Mouse (Mus musculus): ENCODE data around the gene Cped1.

Gene Cped1

GRCm38 (mm10) chr6:21985732-21986540 is at the start of gene Cped1:
Gene Cped1 (plus strand): TSS chr6:21985916.
- no peak for DNase-seq (ENCODE audit: extremely low read depth, low read depth)

GRCm38 (mm10) chr6:21937981-21938635 is 47.6 kb upstream of the Cped1 start:
- no peak for DNase-seq (ENCODE audit: extremely low read depth, low read depth)

- peak; percentile 96 for DNase-seq (ENCODE audit: extremely low read depth, low read depth)
Measured at GRCm38 (mm10) chr6:21949226-21949731, 36.4 kb upstream of the Cped1 start, which contains the start of gene Ing3. Gene Ing3 (plus strand): TSS chr6:21949571.

GRCm38 (mm10) chr6:21949771-21950448 is 35.8 kb upstream of the Cped1 start:
- DNase-seq (ENCODE audit: extremely low read depth, low read depth), result peak; percentile 79

GRCm38 (mm10) chr6:21950676-21951075 is 35.0 kb upstream of the Cped1 start:
- no peak for DNase-seq (ENCODE audit: extremely low read depth, low read depth)

- DNase-seq (ENCODE audit: extremely low read depth, low read depth), result no peak
Measured at GRCm38 (mm10) chr6:21955468-21955867, 30.2 kb upstream of the Cped1 start.

GRCm38 (mm10) chr6:21958922-21959321 is 26.8 kb upstream of the Cped1 start:
- DNase-seq (ENCODE audit: extremely low read depth, low read depth), result no peak

GRCm38 (mm10) chr6:21959909-21960308 is 25.8 kb upstream of the Cped1 start:
- no peak for DNase-seq (ENCODE audit: extremely low read depth, low read depth)

GRCm38 (mm10) chr6:21977532-21977931 is 8.2 kb upstream of the Cped1 start:
- no peak for DNase-seq (ENCODE audit: extremely low read depth, low read depth)

GRCm38 (mm10) chr6:21981114-21981513 is 4.6 kb upstream of the Cped1 start:
- DNase-seq (ENCODE audit: extremely low read depth, low read depth), result no peak

- peak; percentile 11 for DNase-seq (ENCODE audit: extremely low read depth, low read depth)
Measured at GRCm38 (mm10) chr6:21984990-21985731, 555 bp upstream of the Cped1 start.

- DNase-seq (ENCODE audit: extremely low read depth, low read depth), result no peak
Measured at GRCm38 (mm10) chr6:21986660-21987331, 1.1 kb downstream of the Cped1 start.

GRCm38 (mm10) chr6:21987554-21987953 is 1.8 kb downstream of the Cped1 start:
- no peak for DNase-seq (ENCODE audit: extremely low read depth, low read depth)

GRCm38 (mm10) chr6:21988296-21988695 is 2.6 kb downstream of the Cped1 start:
- DNase-seq (ENCODE audit: extremely low read depth, low read depth), result no peak

- DNase-seq (ENCODE audit: extremely low read depth, low read depth), result no peak
Measured at GRCm38 (mm10) chr6:21989081-21989480, 3.4 kb downstream of the Cped1 start.

- no peak for DNase-seq (ENCODE audit: extremely low read depth, low read depth)
Measured at GRCm38 (mm10) chr6:21990181-21991135, 4.7 kb downstream of the Cped1 start.

- no peak for DNase-seq (ENCODE audit: extremely low read depth, low read depth)
Measured at GRCm38 (mm10) chr6:21991151-21991550, 5.4 kb downstream of the Cped1 start.

GRCm38 (mm10) chr6:21993070-21993469 is 7.4 kb downstream of the Cped1 start:
- no peak for DNase-seq (ENCODE audit: extremely low read depth, low read depth)

- no peak for DNase-seq (ENCODE audit: extremely low read depth, low read depth)
Measured at GRCm38 (mm10) chr6:21998131-21998530, 12.4 kb downstream of the Cped1 start.
